Mouse (Mus musculus) limb, embryonic 15.5 days (tissue): ENCODE measurements around the gene Wdr74. TPM values are rescaled to one million over a fixed set of nuclear protein-coding genes. Genes with fewer than 3 reads are reported as not detected.

Experiments
- ATAC-seq: fragments of 200-750 bp; cut with Nextera tagmentation; 2 replicates; pipeline ENCODE4 v1.8.0; 2017; ENCODE audit warnings: low read depth, moderate TSS enrichment; ENCODE audit not compliant: insufficient number of reproducible peaks, low FRiP score, low TSS enrichment
- H3K27ac ChIP-seq: fragments of 300-500 bp; sonication (generic); 2 replicates; pipeline ENCODE4 v1.5.1; 2015; ENCODE audit warnings: moderate library complexity, mild to moderate bottlenecking, inconsistent platforms
- H3K27me3 ChIP-seq: fragments of 300-500 bp; sonication (generic); 2 replicates; pipeline ENCODE4 v1.6.1; 2015; ENCODE audit warnings: inconsistent platforms
- H3K36me3 ChIP-seq: fragments of 300-500 bp; sonication (generic); 2 replicates; pipeline ENCODE4 v1.6.1; 2015; ENCODE audit warnings: inconsistent platforms
- H3K4me1 ChIP-seq: fragments of 300-500 bp; sonication (generic); 2 replicates; pipeline ENCODE4 v1.6.1; 2015; ENCODE audit warnings: inconsistent platforms
- H3K4me2 ChIP-seq: fragments of 300-500 bp; sonication (generic); 2 replicates; pipeline ENCODE4 v1.6.1; 2015; ENCODE audit warnings: mild to moderate bottlenecking, inconsistent platforms
- H3K4me3 ChIP-seq: fragments of 300-500 bp; sonication (generic); 2 replicates; pipeline ENCODE4 v1.5.1; 2015; ENCODE audit warnings: mild to moderate bottlenecking, inconsistent platforms
- H3K9ac ChIP-seq: fragments of 300-500 bp; sonication (generic); 2 replicates; pipeline ENCODE4 v1.6.1; 2015; ENCODE audit warnings: inconsistent platforms
- H3K9me3 ChIP-seq: fragments of 300-500 bp; sonication (generic); 2 replicates; pipeline ENCODE4 v1.6.1; 2016; ENCODE audit warnings: inconsistent platforms
- WGBS: fragments of 180-500 bp; shearing (Covaris S2); methylation state at CpG from one replicate; pipeline ENCODE4 v1.1.7; 2015; 5-methylcytosine and 5-hydroxymethylcytosine counted together
- polyA plus RNA-seq: library from polyadenylated mRNA; unstranded; fragments of >200 nt; fragmentation: Nextera tagmentation; extraction: Ambion mirVana; gene quantifications from 2 replicates; pipeline ENCODE4 v1.2.1, GENCODE M21; 2015

The Wdr74 gene
- polyA plus RNA-seq, 1 experiment from 2014 or later = 96.0 TPM

DNA sequence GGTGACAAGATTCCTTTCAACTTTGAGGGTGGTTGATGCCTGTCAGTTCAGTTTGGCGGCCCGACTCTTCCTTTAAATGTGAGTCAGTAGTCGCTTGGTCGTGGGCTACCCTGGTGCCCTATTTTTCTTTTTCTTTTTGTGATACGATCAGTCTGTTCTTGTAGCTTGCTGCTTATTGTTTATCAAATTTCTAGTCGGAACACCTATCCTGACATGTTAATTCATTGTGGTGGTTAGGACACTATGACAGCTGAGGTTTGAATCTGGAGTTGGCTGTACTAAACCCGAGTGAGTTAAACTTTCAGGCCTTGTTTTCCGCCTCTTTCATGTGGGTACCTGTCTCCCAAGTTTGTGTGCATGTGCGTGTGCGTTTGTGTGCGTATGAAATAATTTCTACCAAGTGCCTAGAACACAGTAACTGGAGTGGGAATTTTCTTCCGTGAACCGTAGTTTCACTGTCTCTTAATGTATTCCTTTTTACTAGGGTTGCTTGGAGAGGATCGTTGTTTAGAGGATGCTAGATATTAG is 21.9 kb downstream of the Wdr74 start:
- 3% methylated on average over 14 of the region's 14 CpGs for WGBS
- no peak for ATAC-seq
- Histone ChIP-seq H3K4me3 (peak overlapping the region; percentile 93), H3K4me1 (peaks cover 19% of the 10 kb centered on the region), H3K27me3 (no peaks in the 10 kb centered on the region), H3K27ac (peak overlapping the region; percentile 90), H3K9ac (peak overlapping the region; percentile 88), H3K4me2 (peak overlapping the region; percentile 54), H3K9me3 (no peaks in the 10 kb centered on the region), H3K36me3 (peaks cover 32% of the 10 kb centered on the region)

DNA sequence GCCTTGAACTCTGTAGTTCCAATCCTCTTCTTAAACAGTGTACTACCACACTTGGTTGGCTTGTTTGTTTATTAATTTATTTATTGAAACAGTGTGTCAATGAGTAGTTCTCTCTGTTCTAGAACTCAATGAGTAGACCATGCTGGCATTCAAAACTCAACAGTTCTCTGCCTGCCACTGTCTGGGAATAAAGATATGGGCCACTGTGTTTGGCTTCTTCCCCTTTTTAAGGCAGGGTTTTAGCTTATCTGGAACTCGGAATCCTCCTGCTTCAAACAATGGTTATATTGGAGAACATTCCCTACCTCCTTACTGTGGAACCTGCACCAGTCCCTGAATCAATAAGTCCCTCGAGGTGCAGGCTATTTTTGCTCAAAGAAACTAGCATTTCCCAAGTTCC is 23.3 kb downstream of the Wdr74 start:
- Histone ChIP-seq H3K27me3 (no peaks in the 10 kb centered on the region), H3K9ac (no peak overlapping the region), H3K4me1 (peaks cover 19% of the 10 kb centered on the region), H3K4me3 (no peak overlapping the region), H3K36me3 (peaks cover 35% of the 10 kb centered on the region), H3K9me3 (no peaks in the 10 kb centered on the region), H3K4me2 (no peak overlapping the region), H3K27ac (no peak overlapping the region)
- no peak for ATAC-seq
- 93% methylated on average over 2 of the region's 2 CpGs for WGBS

DNA sequence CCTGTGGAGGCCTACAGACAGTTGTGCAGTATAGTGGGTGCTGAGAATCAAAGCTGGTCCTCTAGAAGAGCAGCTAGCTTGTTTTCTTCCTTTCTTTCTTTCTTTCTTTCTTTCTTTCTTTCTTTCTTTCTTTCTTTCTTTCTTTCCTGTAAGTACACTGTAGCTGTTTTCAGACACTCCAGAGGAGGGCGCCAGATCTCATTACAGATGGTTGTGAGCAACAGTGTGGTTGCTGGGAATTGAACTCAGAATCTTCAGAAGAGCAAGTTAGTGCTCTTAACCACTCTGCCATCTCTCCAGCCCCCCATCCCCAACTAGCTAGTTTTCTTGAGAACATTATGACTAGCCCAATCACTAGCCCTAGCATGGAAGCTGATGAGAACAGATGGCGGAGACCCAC is 25.1 kb downstream of the Wdr74 start:
- H3K27ac ChIP-seq = no peak overlapping the region
- H3K36me3 ChIP-seq = peaks cover 37% of the 10 kb centered on the region
- no peak for ATAC-seq
- H3K4me3 ChIP-seq = no peak overlapping the region
- peaks cover 8% of the 10 kb centered on the region for H3K4me1 ChIP-seq
- no peaks in the 10 kb centered on the region for H3K27me3 ChIP-seq
- no peak overlapping the region for H3K4me2 ChIP-seq
- H3K9ac ChIP-seq = no peak overlapping the region
- 87% methylated on average over 2 of the region's 2 CpGs for WGBS
- H3K9me3 ChIP-seq = no peaks in the 10 kb centered on the region

- Histone ChIP-seq H3K36me3 (peaks cover 62% of the 10 kb centered on the region), H3K9me3 (no peaks in the 10 kb centered on the region), H3K27ac (no peak overlapping the region), H3K4me3 (no peak overlapping the region), H3K4me1 (peaks cover 1% of the 10 kb centered on the region; the same call in 1 of the 2 replicates), H3K9ac (no peak overlapping the region), H3K4me2 (no peak overlapping the region), H3K27me3 (no peaks in the 10 kb centered on the region)
- 91% methylated on average over 4 of the region's 4 CpGs for WGBS
- ATAC-seq = no peak
Observed at GRCm38 (mm10) chr19:8763276-8763675, 27.6 kb downstream of the Wdr74 start.

DNA sequence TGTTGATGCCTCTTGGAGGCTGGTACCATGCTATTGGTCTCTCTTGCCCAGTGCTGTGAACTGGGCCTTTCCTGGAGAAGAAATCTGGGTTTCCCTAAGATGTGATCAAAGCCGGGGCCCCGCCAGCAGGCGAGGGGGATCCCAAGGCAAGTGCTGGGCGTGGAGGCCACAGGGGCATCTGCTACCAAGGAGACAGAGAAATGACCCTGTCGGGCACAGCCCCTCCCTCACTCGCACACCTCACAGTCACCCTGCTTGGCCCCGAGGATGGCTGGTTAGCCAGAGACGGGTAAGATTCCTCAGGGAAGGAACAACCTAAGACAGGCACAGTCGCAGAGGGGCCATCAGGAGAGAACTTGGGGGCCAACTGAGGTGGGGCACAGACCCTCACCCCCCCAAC is 29.9 kb downstream of the Wdr74 start:
- Histone ChIP-seq H3K9ac (no peak overlapping the region), H3K4me3 (no peak overlapping the region), H3K27me3 (no peaks in the 10 kb centered on the region), H3K9me3 (no peaks in the 10 kb centered on the region), H3K4me1 (peaks cover 4% of the 10 kb centered on the region; the same call in 1 of the 2 replicates), H3K27ac (no peak overlapping the region), H3K4me2 (no peak overlapping the region), H3K36me3 (peaks cover 85% of the 10 kb centered on the region)
- ATAC-seq = no peak
- 96% methylated on average over 9 of the region's 9 CpGs for WGBS

- ATAC-seq = no peak
- Histone ChIP-seq H3K9ac (peak within 1 kb of the TSS; percentile 83), H3K27me3 (no peaks in the 10 kb centered on the region), H3K9me3 (no peaks in the 10 kb centered on the region), H3K4me2 (peak within 1 kb of the TSS; percentile 45), H3K4me1 (peaks cover 28% of the 10 kb centered on the region), H3K27ac (peak within 1 kb of the TSS; percentile 92), H3K4me3 (peak within 1 kb of the TSS; percentile 65), H3K36me3 (peaks cover 67% of the 10 kb centered on the region)
- 20% methylated on average over 29 of the region's 29 CpGs for WGBS
Observed at GRCm38 (mm10) chr19:8770567-8771270, 35.1 kb downstream of the Wdr74 start, which contains the start of gene Tmem223. Gene Tmem223 (plus strand): TSS chr19:8770996.

- H3K27me3 ChIP-seq = no peaks in the 10 kb centered on the region
Observed at GRCm38 (mm10) chr19:8772996-8773395, 37.4 kb downstream of the Wdr74 start.

DNA sequence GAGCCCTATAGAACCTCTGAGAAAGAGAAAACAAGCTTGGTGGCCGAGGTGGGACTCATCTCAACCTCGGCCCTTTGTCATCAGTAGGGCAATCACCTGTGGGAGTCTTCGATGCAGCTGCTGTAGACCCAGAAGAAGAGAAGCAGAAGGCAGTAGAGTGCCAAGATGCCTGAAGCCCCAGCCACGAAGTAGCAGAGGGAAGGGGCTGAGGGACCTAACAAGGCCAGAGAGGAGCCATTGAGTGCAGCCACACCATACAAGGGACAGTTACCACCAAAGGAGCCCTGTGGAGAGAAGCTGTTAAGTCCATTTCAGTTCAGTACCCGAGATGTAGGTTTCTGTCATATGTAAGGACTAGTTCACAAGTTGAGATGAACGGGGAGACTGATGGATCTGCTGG is 37.8 kb downstream of the Wdr74 start:
- Histone ChIP-seq H3K9me3 (no peaks in the 10 kb centered on the region), H3K27me3 (no peaks in the 10 kb centered on the region), H3K4me1 (peaks cover 28% of the 10 kb centered on the region), H3K36me3 (peaks cover 47% of the 10 kb centered on the region), H3K4me3 (peak overlapping the region; percentile 75), H3K9ac (peak overlapping the region; percentile 91), H3K27ac (peak overlapping the region; percentile 99), H3K4me2 (peak overlapping the region; percentile 88)
- 51% methylated on average over 6 of the region's 6 CpGs for WGBS
- ATAC-seq = no peak

More at GRCm38 (mm10) chr19:8772996-8773395, 37.4 kb downstream of the Wdr74 start:
- Histone ChIP-seq H3K4me1 (peaks cover 28% of the 10 kb centered on the region), H3K4me2 (peak overlapping the region; percentile 88), H3K27ac (peak overlapping the region; percentile 33), H3K4me3 (peak overlapping the region; percentile 75), H3K9ac (no peak overlapping the region), H3K36me3 (peaks cover 49% of the 10 kb centered on the region), H3K9me3 (no peaks in the 10 kb centered on the region)
- 82% methylated on average over 5 of the region's 5 CpGs for WGBS
- no peak for ATAC-seq

GRCm38 (mm10) chr19:8774086-8774835 is 38.6 kb downstream of the Wdr74 start, which contains the start of gene Tmem179b:
Gene Tmem179b (minus strand): TSS chr19:8774467.
- Histone ChIP-seq H3K4me2 (peak within 1 kb of the TSS; percentile 88), H3K9me3 (no peaks in the 10 kb centered on the region), H3K4me3 (peak within 1 kb of the TSS; percentile 75), H3K36me3 (peaks cover 42% of the 10 kb centered on the region), H3K27me3 (no peaks in the 10 kb centered on the region), H3K4me1 (peaks cover 28% of the 10 kb centered on the region), H3K27ac (peak within 1 kb of the TSS; percentile 99), H3K9ac (peak within 1 kb of the TSS; percentile 91)
- peak; percentile 91 for ATAC-seq
- WGBS = under 1% methylated on average over 67 of the region's 68 CpGs

GRCm38 (mm10) chr19:8774951-8775421 is 39.4 kb downstream of the Wdr74 start:
- Histone ChIP-seq H3K4me3 (peak overlapping the region; percentile 75), H3K4me2 (peak overlapping the region; percentile 88), H3K4me1 (peaks cover 28% of the 10 kb centered on the region), H3K27me3 (no peaks in the 10 kb centered on the region), H3K9me3 (no peaks in the 10 kb centered on the region), H3K36me3 (peaks cover 36% of the 10 kb centered on the region), H3K9ac (peak overlapping the region; percentile 91), H3K27ac (peak overlapping the region; percentile 99)
- ATAC-seq = no peak; the same call in 1 of the 2 replicates
- WGBS = 3% methylated on average over 20 of the region's 20 CpGs

DNA sequence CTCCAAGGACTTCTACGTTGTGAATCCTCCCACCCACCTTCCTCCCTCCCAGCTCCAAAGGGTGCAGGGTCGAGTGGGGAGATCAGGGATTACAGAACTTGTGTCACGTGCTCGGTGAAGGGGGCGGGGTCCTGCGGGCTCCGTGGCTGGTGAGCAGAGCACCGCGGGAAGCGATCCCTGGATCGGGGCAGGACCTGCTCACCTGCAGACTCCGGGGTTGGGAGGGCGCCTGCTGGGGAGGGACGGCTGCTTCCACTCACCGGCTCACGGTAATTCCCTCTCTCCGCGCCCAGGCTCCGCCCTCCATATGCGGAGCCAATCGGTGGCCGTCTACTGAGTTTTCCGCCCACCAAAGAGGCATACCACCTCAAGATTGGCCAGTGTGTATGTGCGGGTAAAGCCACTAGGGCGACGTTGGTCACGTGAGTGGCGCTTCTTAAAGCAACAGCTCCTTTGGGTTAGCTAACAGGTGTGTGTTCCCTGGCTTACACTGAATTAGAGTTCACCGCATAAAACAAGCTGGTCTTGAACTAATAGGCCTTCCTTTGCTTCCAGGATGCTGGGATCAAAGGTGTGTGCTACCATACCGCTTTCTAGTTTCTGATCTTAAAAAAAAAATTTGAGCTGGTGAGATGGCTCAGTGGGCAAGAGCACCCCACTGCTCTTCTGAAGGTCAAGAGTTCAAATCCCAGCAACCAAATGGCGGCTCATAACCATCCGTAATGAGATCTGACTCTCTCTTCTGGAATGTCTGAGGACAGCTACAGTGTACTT is 50.6 kb downstream of the Wdr74 start, which contains the start of gene Taf6l:
Gene Taf6l, minus strand, starts transcription at position 410 of the 774 bp plus-strand sequence.
- Histone ChIP-seq H3K4me1 (peaks cover 13% of the 10 kb centered on the region), H3K4me3 (peak within 1 kb of the TSS; percentile 87), H3K27me3 (no peaks in the 10 kb centered on the region), H3K36me3 (peaks cover 33% of the 10 kb centered on the region), H3K27ac (peak within 1 kb of the TSS; percentile 90), H3K9ac (peak within 1 kb of the TSS; percentile 73), H3K4me2 (peak within 1 kb of the TSS; percentile 74), H3K9me3 (no peaks in the 10 kb centered on the region)
- WGBS = under 1% methylated on average over 32 of the region's 32 CpGs
- peak; percentile 97 for ATAC-seq
